Mouse (Mus musculus) retina, adult 2 months (tissue): ENCODE measurements around the gene Sptb.

ENCODE experiments used
- DNase-seq: peaks from one replicate; pipeline ENCODE4 v3.0.0-alpha.2; 2012; ENCODE audit warnings: low read depth, low spot score

Sptb gene

DNA sequence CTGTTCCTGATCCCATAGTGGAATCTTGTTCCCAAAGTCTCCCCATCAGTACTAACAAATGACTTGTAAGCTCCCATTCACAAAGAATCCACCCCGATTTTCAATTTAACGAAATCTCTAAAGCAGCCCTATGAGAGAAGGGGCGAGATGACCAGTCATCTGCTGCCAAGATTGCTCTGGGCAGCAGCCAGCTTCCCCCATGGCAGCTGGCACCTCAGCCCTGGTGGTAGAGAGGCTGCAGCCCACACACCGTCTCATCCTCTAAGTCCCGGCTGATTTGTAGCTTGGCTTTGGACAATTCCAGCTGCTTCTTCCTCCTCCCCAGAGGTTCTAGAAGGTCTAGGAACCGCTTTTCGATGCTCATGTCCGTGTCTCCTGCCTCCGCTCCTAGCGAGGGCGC lies 102.1 kb downstream of the Sptb start:
- no peak for DNase-seq

DNA sequence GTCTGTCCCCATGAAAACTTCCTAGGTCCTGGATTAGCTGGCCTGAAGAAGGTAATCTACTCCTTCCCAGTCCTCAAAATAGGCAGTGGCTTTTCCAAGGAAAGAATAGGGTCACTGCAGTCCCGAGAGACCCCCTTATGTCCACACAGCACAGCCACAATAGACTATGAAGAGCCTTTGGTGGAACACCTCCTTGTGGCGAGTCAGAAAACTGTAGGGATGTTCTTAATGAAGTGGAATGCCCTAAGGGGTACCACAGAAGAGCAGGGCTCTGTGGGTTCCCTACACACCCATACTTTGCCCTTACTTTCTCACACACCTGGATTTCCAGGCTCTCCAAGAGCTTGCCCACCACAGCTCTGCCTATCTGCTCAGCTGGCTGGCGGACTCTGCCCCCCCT lies 104.5 kb downstream of the Sptb start:
- DNase-seq = no peak

DNA sequence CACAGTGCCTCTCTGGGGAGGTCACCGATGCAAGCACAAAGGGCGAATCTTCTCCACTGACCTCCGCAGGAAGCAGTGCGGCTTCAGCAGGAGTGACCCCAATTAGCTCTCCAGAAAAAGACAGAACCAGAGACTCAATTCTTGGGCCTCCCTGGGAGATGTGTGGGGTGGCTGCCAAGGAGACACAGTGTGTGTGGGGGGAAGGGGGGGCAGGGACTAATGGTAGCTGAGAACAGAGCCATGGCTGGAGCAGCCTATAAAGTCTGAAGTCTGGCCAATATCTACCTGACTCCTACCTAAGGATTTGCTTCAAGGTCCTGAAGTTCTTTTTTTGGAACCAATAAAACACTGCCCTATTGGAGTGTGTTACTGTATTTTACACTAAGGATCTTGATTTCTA lies 105.8 kb downstream of the Sptb start:
- DNase-seq = no peak

DNA sequence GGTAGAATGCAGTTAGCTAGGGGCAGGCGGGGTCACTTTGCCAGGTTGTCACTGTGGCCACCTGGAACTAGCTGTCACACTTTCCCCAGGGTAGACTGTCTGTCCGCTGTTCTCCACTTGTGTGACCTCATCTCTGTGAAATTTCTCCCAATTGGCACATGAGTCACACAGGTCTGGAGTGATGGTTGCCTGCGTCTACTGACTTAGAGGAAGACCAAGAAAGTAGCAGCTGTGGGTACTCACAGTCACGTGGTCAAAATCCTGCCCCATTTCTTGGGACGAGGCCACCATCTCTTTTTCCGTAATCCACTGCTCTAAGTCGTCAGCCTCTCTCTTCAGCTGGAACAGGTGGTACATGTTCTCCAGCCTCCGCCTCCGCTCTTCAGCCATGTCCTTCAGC lies 106.6 kb downstream of the Sptb start:
- DNase-seq = no peak

DNA sequence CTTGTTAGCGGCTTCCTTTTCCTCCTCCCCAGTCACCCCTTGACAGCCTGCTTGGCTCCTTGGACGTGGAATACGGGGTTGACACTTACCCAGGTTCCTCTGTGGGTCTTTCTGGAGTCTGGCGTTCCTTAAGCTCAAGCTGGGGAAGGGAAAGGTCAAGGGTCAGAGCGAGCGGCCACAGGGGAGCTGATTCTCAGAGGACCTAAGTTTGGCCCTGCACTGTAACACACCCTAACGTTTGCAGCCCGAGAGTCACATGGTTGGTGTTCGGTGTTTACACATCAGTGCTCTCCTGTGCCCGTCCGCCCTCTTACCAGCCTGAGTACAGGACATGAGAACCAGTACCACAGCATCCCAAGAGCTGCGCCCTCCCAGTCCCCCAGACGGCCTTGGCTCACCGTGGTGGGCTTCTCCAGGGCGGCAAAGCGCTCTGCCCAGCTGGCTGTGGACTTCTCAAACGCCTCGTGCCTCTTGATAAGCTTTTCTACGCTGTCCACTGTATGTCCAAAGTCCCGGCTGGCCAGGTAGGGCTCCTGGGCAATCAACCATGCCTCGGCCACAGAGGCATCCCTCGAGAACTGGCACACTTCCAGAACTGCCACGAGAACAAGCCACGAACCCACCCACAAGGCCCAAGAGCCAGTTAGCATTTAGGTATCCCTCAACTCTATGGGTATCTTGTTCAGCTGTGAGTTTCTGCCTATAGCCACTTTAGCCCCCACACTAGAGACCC lies 112.0 kb downstream of the Sptb start:
- DNase-seq = no peak

DNA sequence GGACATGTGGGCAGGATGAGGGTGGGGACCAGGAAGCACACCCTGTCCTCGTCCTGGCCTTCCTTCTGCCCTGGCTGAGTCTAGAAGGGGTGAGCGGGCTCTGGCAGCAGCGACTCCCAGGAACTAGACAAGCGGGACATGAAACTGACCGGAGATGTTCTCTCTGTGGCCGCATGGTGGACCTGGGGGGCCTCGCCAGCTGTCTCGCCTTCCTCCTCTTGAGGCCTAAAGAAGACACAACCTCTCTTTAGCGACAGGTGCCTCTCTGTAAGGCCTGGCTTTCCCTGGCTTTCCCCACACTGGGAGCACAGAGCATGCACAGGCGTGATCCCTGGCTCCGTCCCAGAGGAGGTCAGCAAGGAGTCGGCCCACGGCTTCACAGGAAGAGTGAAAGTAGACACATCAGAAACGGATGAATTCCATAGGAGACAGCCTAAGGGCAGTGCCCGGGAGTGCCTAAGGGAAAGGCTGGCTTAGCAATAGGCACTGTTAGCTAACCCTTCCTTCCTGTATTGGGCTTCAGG lies 112.7 kb downstream of the Sptb start:
- DNase-seq = no peak

DNA sequence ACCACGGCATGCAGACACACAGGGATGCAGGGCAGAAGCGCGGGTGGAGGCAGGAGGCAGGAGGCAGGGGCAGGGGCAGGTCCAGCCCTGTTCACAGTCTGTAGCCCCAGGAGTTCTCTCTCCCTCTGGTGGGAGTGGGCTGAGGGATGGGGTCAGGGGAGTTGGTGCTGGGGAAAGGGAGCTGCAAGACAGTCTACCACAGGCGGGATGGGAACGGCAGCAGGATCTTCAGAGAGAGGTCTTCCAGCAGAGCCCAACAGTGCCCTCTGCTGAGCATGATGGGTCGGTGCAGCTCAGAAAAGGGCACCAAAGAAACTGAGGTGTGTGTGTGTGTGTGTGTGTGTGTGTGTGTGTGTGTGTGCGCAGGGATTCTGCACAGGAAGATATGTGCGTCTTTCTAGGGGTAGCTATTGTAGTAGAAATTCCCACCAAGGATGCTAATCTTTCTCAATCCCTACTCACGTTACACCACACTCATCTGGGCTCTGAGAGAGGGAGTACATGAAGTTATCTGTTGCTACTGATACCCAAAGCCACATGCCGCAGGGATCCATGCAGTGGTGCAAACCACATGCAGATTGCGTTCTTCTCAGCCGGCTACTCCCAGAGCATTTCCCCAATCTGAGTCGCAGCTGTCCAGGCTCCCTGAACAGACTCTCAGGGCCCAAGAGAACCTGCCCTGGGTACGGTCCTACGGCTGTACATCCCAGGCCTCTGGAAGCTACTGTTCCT lies 113.9 kb downstream of the Sptb start:
- peak; percentile 53 for DNase-seq

DNA sequence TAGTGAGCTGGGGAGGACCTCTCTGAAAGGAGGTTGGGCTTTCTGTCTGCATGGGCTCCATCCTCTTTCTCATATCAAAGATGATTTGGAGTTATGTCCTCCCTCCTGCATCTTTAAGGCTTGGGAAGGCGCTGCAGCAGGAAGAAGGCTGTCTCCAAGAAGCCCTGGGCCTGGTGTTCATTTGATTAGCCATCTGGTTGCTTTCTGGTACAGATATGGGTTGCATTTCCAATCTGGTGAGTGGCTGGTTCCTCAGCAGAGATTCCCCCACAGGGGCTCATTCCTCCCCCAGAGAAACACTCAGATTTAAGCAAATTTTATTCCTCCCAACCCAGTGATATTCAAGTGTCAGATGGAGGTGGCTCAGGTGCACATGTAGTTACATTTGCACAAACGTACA lies 114.5 kb downstream of the Sptb start:
- no peak for DNase-seq

DNA sequence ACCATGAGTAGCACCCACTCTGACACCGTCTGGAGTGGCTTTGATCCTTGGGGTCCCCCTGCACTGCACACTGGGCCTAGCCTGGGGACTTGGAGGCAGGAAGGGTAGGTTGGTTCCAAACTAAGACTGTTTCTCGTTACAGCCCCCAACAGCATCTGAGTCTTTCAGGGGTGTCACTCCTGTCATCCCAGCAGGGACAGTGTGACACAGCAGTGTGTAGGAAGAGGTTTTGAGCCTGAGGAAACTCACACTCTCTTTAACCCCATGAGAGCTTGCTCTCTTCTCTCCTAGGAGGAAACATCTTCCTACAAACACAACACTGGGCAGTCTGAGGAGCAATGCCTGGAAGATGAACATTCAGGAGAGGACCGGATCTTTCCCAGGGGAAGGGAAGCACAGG lies 115.8 kb downstream of the Sptb start:
- no peak for DNase-seq

DNA sequence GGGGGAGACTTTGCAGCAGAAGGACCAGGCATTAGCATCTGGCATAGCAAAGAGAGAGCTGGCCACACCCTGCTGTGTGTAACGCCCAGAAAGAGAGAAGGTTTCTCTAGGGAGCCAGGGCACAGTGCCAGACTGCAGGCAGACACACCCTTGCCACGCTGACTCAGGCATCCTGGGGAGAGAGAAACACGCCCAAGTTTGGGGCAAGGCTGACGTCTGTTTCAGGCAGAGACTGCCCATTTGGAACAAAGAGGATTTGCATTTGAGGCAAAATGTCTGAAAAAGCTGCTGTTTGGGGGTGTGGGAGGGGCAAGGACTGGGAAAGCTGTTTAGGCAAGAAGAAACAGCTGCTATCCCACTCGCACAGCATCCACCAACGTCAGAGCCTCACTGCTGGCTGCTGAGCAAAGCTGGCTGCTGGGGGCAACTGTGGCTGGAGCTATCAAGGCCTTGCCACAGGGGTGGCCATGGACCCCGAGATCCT lies 116.5 kb downstream of the Sptb start:
- DNase-seq = no peak

DNA sequence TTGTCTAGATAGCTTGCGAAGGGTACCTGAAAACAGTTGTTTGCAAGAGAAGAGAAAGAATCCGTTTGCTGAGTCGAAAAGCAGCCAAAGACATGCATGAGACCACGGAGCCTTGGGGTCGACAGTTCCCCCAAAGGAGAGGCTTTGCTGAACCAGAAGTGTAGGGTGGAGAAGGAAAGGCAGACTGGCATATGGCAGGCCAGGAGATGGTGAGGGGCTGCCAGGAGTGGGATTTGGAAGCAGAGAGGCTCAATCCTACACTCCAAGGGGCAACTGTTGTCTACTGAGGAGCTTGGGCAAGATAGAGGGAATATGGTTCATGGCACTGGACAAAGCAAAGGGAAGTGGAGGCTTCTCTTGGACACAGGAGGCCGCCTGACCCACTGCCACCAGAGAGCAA lies 117.1 kb downstream of the Sptb start:
- DNase-seq = no peak

DNA sequence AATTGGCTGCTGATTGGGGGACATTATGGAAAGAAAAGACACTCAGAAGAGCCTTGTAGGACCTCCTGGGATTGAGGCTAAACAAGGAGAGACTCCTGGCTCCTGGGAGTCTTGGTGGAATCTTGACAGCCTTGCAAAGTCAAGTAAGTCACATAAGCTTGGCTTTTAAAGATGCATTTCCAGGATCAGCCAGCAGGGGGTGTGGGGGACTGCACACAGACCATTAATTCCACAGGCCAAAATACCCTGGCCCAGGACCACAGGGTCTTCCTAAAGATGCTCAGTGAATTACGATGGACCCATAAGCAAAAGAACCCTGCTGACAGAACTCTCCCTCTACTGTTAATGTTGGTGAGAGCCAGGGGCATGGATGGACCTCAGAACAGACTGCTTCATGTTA lies 118.1 kb downstream of the Sptb start:
- peak; percentile 45 for DNase-seq

DNA sequence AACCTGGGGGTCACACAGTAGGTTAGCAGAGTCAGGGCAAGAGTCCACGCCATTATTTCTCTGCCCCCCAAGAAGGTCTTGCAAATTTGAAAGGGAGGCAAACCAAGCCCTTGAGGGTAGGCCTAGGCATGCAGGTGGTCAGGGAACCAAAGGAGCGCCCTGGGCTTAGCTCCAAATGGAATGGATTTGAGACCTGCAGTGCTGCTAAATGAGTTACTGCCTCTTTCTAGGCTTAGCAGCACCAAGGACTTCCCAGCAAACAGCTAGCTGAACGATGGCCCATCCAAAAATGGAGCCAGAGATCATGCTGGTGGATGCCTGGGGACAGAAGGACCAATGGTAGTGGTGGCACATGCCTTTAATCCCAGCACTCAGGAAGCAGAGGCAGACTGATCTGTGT lies 119.3 kb downstream of the Sptb start:
- no peak for DNase-seq

DNA sequence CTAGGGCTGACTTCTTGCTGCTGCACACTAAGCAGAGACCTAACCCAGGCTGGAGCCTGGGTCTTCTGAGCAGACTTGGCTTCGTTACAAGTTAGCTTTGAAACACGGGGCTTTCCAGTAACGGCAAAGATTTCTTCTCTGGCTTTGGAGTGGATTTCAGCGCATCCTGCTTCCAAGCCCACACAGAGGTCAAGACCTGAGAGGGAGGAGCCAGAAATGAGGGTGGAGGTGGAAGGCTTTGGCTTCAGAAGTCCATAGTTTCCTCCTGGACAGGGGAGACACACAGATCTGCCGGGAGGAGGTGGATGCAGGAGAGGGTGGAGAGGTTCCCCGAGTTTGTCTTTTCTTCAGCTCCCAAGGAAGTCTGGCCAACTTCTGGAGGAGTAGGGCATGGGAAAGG lies 120.8 kb downstream of the Sptb start:
- DNase-seq = no peak

DNA sequence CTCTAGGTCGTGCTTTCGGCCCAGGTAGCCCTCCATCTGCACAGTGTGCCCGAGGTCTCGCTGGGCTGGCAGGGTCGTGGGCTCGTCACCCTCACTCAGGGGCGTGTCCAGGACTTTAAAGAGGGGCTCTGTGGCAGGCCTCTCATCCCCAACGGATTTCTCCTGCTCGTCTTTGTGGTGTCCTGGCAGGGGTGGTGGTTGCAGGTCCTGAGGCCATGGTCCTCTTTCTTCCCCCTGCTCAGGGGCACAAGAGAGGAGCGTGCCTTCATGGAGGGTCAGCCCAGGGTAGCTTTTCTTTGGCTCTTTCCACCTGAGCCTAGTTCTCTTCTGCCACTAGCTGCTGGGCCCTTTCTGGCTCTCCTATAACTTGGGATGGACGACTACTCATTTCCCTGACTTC lies 123.0 kb downstream of the Sptb start:
- no peak for DNase-seq

DNA sequence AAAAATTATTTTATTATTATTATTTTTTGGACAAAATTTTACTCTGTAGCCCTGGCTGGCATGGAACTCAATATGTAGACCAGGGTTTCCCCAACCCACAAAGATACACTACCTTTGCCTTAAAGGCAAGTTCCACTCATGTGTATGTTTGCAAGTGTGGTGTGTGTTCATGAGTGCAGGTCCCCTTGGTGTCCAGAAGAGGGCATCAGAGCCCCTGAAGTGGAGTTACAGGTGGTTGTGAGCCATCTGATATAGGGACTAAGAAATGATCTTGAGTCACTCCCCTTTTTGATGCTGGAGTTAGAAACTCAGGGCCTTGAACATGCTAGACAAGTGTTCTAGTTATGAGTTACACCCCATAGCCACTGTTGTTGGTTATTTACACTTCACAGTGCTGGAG lies 125.3 kb downstream of the Sptb start:
- no peak for DNase-seq

DNA sequence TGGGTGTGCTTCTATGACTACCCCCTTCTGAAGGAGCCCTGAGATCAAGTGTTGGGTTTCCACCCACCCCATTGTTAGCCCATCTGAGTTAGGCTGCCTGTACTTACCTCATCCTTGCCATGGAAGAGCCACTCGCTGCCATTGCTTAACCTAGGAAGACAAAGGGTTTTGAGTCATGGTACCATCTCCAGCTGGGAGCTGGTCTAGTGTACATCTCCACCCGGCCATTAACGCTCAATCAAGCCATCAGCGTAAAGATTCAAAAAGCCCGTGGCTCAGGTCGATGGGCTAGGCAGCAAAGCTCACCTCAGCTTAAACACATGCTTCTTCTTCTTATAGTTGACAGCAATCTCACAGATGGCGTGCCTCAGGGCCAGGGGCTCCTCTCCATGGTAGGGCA lies 126.9 kb downstream of the Sptb start:
- DNase-seq = no peak

DNA sequence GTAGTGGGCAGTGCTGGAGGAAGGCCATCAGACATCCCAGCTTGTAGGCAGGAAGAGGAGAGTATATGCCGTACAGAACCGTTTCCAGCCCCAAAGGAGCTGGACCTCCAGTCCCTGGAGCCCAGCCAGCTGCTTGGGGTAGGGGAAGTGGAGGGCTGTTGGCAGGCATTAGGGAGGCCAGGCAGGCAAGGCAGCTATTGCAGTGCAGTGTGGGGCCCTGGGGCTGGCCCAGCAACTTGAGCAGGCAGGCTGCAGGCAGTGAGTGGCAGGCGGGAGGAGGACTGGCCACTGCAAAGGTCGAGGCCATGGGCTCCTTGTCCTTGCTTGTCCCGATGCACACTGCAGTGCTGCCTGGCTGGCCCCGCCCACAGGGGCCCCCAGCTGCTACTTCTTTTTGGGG lies 127.5 kb downstream of the Sptb start:
- DNase-seq = no peak

DNA sequence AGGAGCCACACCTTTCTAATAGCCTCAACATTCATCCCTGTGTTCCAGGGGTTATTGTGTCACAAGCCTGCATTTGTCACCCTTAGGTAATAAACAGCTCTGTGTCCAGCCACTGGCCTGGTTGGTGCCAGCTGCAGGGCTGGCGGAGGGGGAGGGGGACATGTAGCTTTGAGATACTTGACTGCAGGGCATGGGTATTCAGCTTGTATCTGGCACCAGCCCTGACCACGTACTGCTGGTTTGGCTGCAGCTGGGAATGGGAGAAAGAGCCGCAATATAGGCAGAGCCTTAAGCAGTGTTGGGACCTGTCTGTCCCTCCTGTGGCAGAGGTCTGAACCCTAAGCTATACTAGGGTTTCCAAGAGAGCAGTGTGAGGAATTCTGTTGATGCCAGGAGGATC lies 128.2 kb downstream of the Sptb start:
- DNase-seq = no peak

DNA sequence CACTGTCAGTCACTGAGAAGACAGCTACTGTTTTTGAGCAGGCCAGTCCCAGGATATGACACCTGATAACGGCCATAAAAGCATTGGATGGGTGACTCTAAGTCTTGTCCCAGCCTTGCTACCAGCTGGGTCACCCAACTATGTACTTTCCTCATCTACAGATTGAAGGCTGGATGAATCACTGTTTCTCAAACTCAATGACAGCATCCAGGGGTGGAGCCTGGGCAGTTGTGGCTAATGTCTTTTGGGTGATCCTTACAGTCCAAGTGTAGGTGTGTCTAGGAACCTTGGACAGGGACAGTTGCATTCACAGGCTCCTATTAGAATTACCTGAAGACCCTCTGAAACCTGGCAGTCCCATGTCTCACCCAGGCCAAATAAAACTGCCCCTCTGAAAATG lies 130.5 kb downstream of the Sptb start:
- DNase-seq = no peak

DNA sequence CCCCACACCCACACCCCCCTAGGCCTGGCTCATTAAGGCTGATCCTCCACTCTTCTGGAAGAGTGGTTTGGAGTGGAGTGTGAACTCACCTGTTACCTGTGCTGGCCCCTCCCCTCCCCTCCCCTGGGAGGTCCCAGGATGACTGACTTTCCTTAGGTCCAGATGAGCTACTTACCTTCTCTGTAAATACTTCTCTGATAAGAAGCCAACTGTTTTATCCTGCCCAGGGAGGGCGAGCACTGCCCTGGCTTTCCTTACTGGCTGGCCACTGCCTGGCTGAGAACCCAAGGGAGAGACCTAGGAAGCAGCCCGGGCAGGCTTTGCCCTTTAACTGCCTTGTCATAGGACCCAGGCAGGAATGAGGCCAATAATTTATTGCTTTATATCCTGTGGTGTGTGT lies 131.9 kb downstream of the Sptb start:
- no peak for DNase-seq

DNA sequence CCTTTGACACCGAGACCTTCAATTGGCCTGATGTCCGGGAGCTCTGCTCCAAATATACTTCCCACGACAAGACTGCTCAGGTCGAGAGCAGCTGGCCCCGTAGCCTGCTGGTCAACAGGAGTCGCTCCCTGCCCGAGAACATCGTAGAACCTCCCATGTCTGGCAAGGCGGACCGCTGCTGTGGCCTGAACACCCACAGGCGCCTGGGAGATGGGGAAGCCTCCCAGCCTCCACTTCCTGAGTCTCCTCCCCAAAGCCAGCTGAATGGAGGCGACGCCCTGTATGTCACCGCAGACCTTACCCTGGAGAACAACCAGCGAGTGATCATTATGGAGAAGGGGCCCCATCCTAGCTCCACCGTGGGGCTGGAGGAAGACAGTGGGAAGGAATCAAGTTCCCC lies 132.5 kb downstream of the Sptb start:
- no peak for DNase-seq

DNA sequence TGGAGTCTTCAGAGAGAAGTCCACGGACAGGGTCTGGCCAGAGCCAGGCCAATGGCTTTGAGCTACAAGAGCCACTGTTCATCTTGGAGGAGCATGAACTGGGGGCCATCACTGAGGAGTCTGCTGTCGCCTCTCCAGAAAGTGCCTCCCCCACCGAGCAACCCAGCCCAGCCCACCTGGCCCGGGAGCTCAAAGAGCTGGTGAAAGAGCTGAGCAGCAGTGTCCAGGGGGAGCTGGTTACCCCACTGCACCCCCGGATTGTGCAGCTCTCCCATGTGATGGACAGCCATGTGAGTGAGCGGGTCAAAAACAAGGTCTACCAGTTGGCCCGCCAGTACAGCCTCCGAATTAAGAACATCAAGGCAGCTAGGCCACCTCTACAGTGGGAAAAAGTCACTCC lies 133.5 kb downstream of the Sptb start:
- no peak for DNase-seq
